Comparison of ENCODE assay signal across 18 mouse cellular contexts in genomic region chr12:58653751-58654150, GRCm38 (mm10).
DNase-seq lines count a peak whose midpoint lies in the region; ATAC-seq and TF ChIP-seq lines count a peak whose summit lies in the region.
"Had no signal": no experiment of that assay in that cellular context is flagged by ENCODE, and none has a peak within 500 bp of the region (broad histone marks: within the 10 kb centered on the region; RNA-seq: fewer than 3 reads in every experiment).

No protein-coding gene starts in this region.

- TF ChIP-seq CTCF in layer of hippocampus, adult 2 months (conservative IDR thresholded peaks at IDR 0.05): no peak

- H3K4me1 ChIP-seq in hindbrain, embryonic 14.5 days (replicated peaks; ENCODE audit: control insufficient read depth, insufficient read depth, low read length): peaks cover 13% of the 10 kb centered on the region
- H3K4me1 ChIP-seq in hindbrain, embryonic 11.5 days (replicated peaks; ENCODE audit: control insufficient read depth, insufficient read depth, low read length): 0 out of 2 replicates have a peak, but pooled peaks cover 2% of the 10 kb centered on the region
- H3K4me1 ChIP-seq in midbrain, embryonic 14.5 days (ENCODE audit: control insufficient read depth, insufficient read depth, low read length): 0 out of 2 replicates have a peak, but pooled peaks cover 7% of the 10 kb centered on the region
- peaks cover 14% of the 10 kb centered on the region for H3K4me1 ChIP-seq in midbrain, embryonic 13.5 days (replicated peaks)
- H3K4me1 ChIP-seq: liver, embryonic 13.5 days; lung, embryonic 15.5 days had no signal

- no peaks in the 10 kb centered on the region for H3K36me3 ChIP-seq in hindbrain, embryonic 14.5 days (replicated peaks; ENCODE audit: control insufficient read depth, insufficient read depth)
- H3K36me3 ChIP-seq in hindbrain, embryonic 11.5 days (ENCODE audit: control insufficient read depth, insufficient read depth, low read length): no peaks in the 10 kb centered on the region
- no peaks in the 10 kb centered on the region for H3K36me3 ChIP-seq in midbrain, embryonic 14.5 days (ENCODE audit: control insufficient read depth, insufficient read depth, low read length)
- no peaks in the 10 kb centered on the region for H3K36me3 ChIP-seq in midbrain, embryonic 13.5 days
- H3K36me3 ChIP-seq: liver, embryonic 13.5 days; lung, embryonic 15.5 days; neural tube, embryonic 15.5 days had no signal

- no peak overlapping the region for H3K4me3 ChIP-seq in hindbrain, embryonic 14.5 days (replicated peaks; ENCODE audit: low read length)
- H3K4me3 ChIP-seq in hindbrain, embryonic 11.5 days (ENCODE audit: low read depth, low read length): no peak overlapping the region
- H3K4me3 ChIP-seq in midbrain, embryonic 14.5 days (replicated peaks; ENCODE audit: low read depth, low read length): no peak overlapping the region
- H3K4me3 ChIP-seq in midbrain, embryonic 13.5 days (replicated peaks): no peak overlapping the region
- no peak overlapping the region; the same call in 1 of the 2 replicates for H3K4me3 ChIP-seq in layer of hippocampus, adult 2 months
- H3K4me3 ChIP-seq: liver, embryonic 13.5 days; lung, embryonic 15.5 days; neural tube, embryonic 15.5 days had no signal

- H3K9ac ChIP-seq in hindbrain, embryonic 14.5 days: no peak overlapping the region
- no peak overlapping the region for H3K9ac ChIP-seq in hindbrain, embryonic 11.5 days (ENCODE audit: low read depth, low read length)
- H3K9ac ChIP-seq in midbrain, embryonic 14.5 days (replicated peaks; ENCODE audit: low read length): no peak overlapping the region
- no peak overlapping the region for H3K9ac ChIP-seq in midbrain, embryonic 13.5 days (replicated peaks)
- H3K9ac ChIP-seq: liver, embryonic 13.5 days; lung, embryonic 15.5 days; neural tube, embryonic 15.5 days had no signal

- no peaks in the 10 kb centered on the region for H3K27me3 ChIP-seq in hindbrain, embryonic 14.5 days (ENCODE audit: control insufficient read depth, insufficient read depth, low read length)
- H3K27me3 ChIP-seq in hindbrain, embryonic 11.5 days (ENCODE audit: control insufficient read depth, insufficient read depth, low read length): no peaks in the 10 kb centered on the region
- H3K27me3 ChIP-seq in midbrain, embryonic 14.5 days (ENCODE audit: control insufficient read depth, insufficient read depth, low read length): no peaks in the 10 kb centered on the region
- no peaks in the 10 kb centered on the region for H3K27me3 ChIP-seq in midbrain, embryonic 13.5 days
- H3K27me3 ChIP-seq: liver, embryonic 13.5 days; lung, embryonic 15.5 days; neural tube, embryonic 15.5 days had no signal

- intact Hi-C loops in heart, postnatal 36 days (cut with DNase I): no loop called here

- no peak for ATAC-seq in hindbrain, embryonic 14.5 days (ENCODE audit: low FRiP score)
- no peak for ATAC-seq in hindbrain, embryonic 11.5 days (ENCODE audit: low FRiP score)
- no peak for ATAC-seq in midbrain, embryonic 14.5 days (ENCODE audit: low FRiP score, low TSS enrichment)
- no peak; the same call in 1 of the 2 replicates for ATAC-seq in midbrain, embryonic 13.5 days
- ATAC-seq: inflammation-experienced regulatory T-cells, adult 6 months had no signal

- H3K27ac ChIP-seq in hindbrain, embryonic 14.5 days: 0 out of 2 replicates have a peak overlapping the region, but pooled peaks have one; percentile 44
- H3K27ac ChIP-seq in hindbrain, embryonic 11.5 days (ENCODE audit: low read depth, low read length): no peak overlapping the region
- no peak overlapping the region for H3K27ac ChIP-seq in midbrain, embryonic 14.5 days (replicated peaks; ENCODE audit: low read depth, low read length)
- H3K27ac ChIP-seq in midbrain, embryonic 13.5 days: no peak overlapping the region
- peak overlapping the region; percentile 94 for H3K27ac ChIP-seq in layer of hippocampus, adult 2 months
- H3K27ac ChIP-seq: liver, embryonic 13.5 days; lung, embryonic 15.5 days; neural tube, embryonic 15.5 days had no signal

- WGBS in hindbrain, embryonic 14.5 days: 62% methylated on average over 6 of the region's 6 CpGs
- 79% methylated on average over 6 of the region's 6 CpGs for WGBS in hindbrain, embryonic 11.5 days
- 54% methylated on average over 6 of the region's 6 CpGs for WGBS in midbrain, embryonic 14.5 days
- 64% methylated on average over 6 of the region's 6 CpGs for WGBS in midbrain, embryonic 13.5 days

- H3K9me3 ChIP-seq in hindbrain, embryonic 14.5 days (ENCODE audit: control insufficient read depth, low read length): no peaks in the 10 kb centered on the region
- no peaks in the 10 kb centered on the region for H3K9me3 ChIP-seq in hindbrain, embryonic 11.5 days (ENCODE audit: control insufficient read depth, low read length)
- no peaks in the 10 kb centered on the region for H3K9me3 ChIP-seq in midbrain, embryonic 14.5 days (ENCODE audit: control insufficient read depth, low read length)
- no peaks in the 10 kb centered on the region for H3K9me3 ChIP-seq in midbrain, embryonic 13.5 days
- H3K9me3 ChIP-seq: liver, embryonic 13.5 days; lung, embryonic 15.5 days; neural tube, embryonic 15.5 days had no signal

- no peak overlapping the region for H3K4me2 ChIP-seq in hindbrain, embryonic 14.5 days (replicated peaks)
- H3K4me2 ChIP-seq in hindbrain, embryonic 11.5 days (replicated peaks; ENCODE audit: low read depth, low read length): no peak overlapping the region
- H3K4me2 ChIP-seq in midbrain, embryonic 14.5 days (ENCODE audit: low read length): no peak overlapping the region
- H3K4me2 ChIP-seq in midbrain, embryonic 13.5 days (replicated peaks): no peak overlapping the region
- H3K4me2 ChIP-seq: liver, embryonic 13.5 days; lung, embryonic 15.5 days; neural tube, embryonic 15.5 days had no signal

- DNase-seq in hindbrain, embryonic 14.5 days (ENCODE audit: low spot score): peak; percentile 39
- DNase-seq in hindbrain, embryonic 11.5 days (ENCODE audit: low spot score): no peak
- DNase-seq in midbrain, embryonic 14.5 days: peak; percentile 62
- peak; percentile 72 for DNase-seq in brain, adult 2 months (ENCODE audit: low read depth, low spot score)
- DNase-seq in layer of hippocampus, adult 2 months (ENCODE audit: low spot score in 2 of 2): peak; percentile 56 to 80
- DNase-seq in heart, postnatal 36 days: no peak
- no peak for DNase-seq in lung, postnatal 36 days
- DNase-seq: embryo, embryonic 11 days; gastrocnemius, postnatal 14 days; heart, postnatal 10 days; kidney, adult 8-10 months; kidney, postnatal 36 days; liver, embryonic 13.5 days; thymus, postnatal 36 days had no signal

Comparison
In these comparisons a context has a peak if more than half of its experiments do, and no peak if none do; other contexts are left out.
1. DNase-seq: peak in hindbrain, embryonic 14.5 days (single experiment), midbrain, embryonic 14.5 days (single experiment), brain, adult 2 months (single experiment) and layer of hippocampus, adult 2 months (2 of 2); none in hindbrain, embryonic 11.5 days (single experiment), heart, postnatal 36 days (0 of 2) and lung, postnatal 36 days (single experiment).
2. H3K27ac ChIP-seq: peak in hindbrain, embryonic 14.5 days (single experiment) and layer of hippocampus, adult 2 months (single experiment); none in hindbrain, embryonic 11.5 days (single experiment), midbrain, embryonic 14.5 days (single experiment) and midbrain, embryonic 13.5 days (single experiment).